Mouse (Mus musculus): ENCODE results near the gene Smg5.
"Not testable (repeated sequence)": the region's sequence is repeated elsewhere in the genome, so short reads cannot be mapped to it uniquely, and the experiment has no call there.

Smg5 gene

GRCm38 (mm10) chr3:88354396-88355165, 18.5 kb downstream of the Smg5 start:
- DNase-seq (ENCODE audit: low spot score), result peak; percentile 59

DNA sequence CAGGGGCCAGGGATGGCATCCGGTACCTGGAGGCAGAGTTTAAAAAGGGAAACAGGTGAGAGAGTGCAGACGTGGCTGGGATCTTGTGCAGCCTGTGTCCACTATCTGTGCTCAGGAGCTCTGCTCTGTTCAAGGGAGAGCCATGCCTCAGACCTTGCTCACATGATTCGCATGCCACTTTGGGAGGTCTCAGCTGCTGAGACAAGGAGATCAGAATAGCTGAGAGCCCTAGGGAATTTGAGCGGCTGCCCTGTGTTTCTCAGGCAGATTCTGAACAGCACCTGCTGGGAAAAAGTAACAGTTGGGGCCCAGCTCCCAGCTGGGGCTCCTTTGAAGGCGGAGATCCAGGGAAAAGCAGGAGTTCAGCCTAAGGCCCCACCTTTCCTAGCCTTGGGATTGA, 23.5 kb downstream of the Smg5 start:
- DNase-seq (ENCODE audit: low spot score), result peak; percentile 53

DNA sequence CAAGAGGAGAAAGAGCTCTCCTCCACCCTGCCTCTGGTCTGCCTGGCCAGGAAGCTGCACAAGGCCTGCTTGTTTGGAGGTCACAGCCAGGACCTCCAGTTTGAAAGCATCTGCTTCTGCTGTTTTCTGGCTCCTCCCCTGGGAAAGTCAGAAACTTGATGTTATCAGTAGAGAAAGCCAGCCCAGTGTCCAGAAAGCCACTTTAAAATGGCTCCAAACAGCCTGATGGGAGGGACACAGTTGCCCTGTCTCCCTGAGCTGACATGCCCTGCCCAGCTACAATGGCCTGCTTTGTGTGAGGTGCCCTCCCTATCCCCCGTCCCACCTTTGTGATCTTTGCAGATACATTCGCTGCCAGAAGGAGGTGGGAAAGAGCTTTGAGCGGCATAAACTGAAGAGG, 23.9 kb downstream of the Smg5 start:
- DNase-seq (ENCODE audit: low spot score), result peak; percentile 82

DNA sequence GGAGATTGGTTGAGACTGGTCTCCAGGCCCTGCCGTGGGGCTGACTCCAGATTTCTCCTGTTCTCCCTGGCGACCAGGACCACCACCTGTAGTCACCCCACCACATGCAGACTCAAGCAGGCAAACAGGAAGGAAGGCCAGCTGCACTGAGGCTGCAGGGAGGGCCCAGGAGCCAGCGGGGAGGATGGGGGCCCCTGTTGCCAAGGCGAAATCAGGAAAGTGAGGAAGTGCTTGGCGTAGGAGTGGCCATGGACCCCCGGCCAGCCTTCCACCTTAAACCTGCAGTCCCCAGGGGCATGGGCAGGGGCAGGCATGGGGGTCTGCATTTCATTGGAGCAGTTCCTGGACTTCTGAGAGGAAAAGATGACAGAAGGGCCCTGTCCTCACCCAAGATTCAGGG, 25.0 kb downstream of the Smg5 start:
- DNase-seq (ENCODE audit: low spot score), result no peak

DNA sequence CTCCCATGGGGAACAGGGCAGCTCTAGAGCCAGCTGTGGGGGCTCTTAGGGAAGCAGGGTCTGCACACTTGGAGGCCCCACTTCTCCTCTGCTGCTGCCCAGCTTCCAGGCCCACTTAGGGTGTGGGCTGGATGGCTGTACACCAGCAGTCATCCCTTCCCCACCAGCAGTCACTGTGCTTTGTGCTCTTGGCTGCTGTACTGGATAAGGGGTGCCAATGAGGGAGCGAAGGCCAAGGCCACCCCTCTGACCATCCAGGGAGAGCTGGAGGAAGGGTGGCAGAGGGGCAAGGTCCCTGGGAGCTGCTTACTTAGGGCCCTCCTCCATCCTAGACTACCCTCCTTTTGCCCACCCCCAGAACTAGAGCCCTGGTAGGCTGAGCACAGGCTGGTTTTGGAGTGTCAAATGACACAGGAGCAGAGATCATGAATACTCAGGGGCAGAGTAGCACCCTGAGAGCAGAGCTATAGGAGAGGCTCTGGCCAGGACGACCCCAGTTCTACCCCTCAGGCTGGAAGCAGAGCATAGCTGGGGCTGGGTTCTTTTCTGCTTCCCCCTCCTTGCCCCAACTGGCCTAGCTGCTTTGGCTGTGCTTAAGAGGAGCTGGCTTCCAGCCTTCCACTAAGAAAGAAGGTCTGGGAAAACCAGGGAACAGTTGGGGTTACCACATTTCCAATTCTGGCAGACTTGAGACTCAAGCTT, 25.7 kb downstream of the Smg5 start:
- no peak for DNase-seq (ENCODE audit: low spot score)

DNA sequence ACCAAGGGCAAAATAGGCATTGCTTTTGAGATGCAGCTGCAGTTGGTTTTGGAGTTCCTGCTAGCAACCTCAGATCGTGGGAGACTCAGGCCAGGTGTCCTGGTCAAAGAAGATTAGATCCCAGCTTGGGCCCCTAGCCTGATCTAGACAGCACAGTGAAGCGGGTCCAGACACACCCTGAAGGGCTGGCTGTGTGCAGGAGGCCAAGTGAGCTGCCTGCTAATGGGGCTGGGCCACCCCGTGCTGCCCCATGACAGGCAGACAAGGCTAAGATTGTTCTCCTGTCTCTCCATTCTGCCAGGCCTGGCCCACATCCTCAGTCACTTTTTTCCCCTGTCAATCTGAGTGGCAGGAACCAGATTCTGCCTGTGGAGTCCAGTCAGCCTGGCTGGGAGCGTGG, 27.6 kb downstream of the Smg5 start:
- no peak for DNase-seq (ENCODE audit: low spot score)

DNA sequence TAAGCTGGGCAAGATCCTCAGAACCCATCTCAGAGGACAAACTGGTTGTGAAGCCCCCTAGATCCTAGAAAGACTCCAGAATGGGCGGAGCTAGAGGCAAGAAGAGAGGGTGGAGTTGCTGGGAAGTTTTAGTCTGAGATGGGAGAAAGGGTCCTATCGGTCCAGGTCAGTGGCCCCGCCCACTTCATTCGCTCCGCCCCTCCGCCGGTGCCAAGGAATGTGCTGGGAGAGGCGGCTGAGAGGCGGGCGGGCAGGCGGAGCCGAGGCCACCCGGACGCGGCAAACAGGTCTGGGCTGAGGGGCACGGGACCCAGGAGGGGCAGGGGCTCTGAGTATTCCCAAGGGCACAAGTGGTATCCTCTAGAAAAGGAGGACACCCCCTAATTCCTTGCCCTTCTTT, 28.3 kb downstream of the Smg5 start, which contains the start of gene Paqr6:
TSS of gene Paqr6 (plus strand) at position 248 of the 400 bp plus-strand sequence.
- DNase-seq (ENCODE audit: low spot score), result no peak

DNA sequence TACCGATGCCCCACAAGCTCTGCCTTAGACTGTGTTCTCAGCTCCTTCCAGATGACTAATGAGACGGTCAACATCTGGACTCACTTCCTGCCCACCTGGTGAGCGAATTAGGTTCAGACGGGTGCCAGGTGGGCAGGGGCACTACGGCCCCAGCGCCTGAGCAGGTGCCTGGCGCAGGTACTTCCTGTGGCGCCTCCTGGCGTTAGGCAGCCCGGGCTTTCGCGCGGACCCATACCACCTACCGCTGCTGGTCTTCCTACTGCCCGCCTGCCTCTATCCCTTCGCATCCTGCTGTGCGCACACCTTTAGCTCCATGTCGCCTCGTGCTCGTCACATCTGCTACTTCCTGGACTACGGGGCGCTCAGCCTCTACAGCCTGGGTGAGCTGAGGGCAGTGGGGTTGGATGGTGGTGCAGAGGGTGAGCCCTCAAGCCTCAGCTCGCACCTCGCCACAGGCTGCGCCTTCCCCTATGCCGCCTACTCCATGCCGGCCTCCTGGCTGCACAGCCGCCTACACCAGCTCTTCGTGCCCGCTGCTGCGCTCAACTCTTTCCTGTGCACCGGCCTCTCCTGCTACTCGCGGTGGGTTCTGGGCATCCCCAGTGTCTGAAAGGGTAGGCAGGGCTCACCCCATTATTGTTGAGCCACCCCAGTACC, 29.8 kb downstream of the Smg5 start:
- DNase-seq (ENCODE audit: low spot score), result no peak

DNA sequence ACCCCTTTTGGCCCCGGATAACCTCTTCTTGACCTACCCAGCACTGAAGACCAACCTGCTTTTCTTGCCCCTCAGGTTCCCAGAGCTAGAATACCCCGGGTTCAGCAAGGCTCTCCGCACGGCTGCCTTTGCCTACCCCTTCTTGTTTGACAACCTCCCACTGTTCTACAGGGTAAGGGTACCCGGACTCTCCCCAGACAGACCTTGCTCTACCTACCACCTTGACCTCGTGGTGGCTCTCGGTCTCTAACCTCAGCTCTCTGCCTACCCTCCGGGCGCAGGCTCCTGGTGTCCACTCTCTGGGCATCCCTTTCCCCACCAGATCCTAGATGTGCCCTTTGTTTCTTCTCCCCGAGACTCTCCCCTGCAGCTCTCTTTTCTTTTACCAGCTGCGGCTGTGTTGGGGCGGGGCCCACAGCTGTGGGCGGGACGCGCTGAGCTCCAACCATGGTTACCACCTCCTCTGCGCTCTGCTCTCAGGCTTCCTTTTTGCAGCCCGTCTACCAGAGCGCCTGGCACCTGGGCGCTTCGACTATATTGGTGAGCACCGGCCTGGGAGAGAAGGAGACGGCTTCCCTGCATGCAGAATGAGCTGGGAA, 30.9 kb downstream of the Smg5 start:
- not testable (repeated sequence) for DNase-seq (ENCODE audit: low spot score)

DNA sequence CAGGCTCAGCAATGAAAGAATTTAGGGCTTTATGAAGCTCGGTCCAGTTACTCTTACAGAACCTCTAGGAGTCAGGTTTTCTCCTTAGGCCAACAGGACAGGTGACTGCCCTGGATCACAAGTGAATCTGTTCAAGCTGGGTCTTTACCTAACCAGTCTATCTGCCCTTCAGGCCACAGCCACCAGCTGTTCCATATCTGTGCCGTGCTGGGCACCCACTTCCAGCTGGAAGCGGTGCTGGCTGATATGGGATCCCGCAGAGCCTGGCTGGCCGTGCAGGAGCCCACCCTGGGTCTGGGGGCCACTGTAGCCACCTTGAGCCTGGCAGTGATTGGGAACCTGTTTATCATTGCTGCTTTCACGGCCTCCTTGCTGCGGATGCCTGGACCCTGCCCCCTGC, 31.5 kb downstream of the Smg5 start:
- DNase-seq (ENCODE audit: low spot score), result not testable (repeated sequence)

GRCm38 (mm10) chr3:88368511-88368910, 32.5 kb downstream of the Smg5 start:
- not testable (repeated sequence) for DNase-seq (ENCODE audit: low spot score)

GRCm38 (mm10) chr3:88372643-88373042, 36.6 kb downstream of the Smg5 start, which contains the start of gene Bglap3:
Bglap3 (minus strand) TSS chr3:88372743.
- not testable (repeated sequence) for DNase-seq (ENCODE audit: low spot score)

DNA sequence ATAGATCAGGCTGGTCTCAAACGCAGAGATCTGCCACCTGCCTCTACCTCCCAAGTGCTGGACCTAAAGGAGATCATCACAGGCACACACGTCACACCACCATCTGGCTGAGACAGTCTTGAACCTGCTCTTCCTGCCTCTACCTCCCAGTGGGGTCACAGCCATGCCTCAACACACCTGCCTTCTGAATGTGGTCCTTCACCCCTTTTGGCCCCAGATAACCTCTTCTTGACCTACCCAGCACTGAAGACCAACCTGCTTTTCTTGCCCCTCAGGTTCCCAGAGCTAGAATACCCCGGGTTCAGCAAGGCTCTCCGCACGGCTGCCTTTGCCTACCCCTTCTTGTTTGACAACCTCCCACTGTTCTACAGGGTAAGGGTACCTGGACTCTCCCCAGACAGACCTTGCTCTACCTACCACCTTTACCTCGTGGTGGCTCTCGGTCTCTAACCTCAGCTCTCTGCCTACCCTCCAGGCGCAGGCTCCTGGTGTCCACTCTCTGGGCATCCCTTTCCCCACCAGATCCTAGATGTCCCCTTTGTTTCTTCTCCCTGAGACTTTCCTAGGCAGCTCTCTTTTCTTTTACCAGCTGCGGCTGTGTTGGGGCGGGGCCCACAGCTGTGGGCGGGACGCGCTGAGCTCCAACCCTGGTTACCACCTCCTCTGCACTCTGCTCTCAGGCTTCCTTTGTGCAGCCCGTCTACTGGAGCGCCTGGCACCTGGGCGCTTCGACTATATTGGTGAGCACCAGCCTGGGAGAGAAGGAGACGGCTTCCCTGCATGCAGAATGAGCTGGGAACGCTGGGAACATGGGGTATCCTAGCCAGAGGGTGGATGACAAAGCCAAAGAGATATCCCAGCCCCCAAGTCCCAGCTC, 39.9 kb downstream of the Smg5 start:
- DNase-seq (ENCODE audit: low spot score), result peak; percentile 57

DNA sequence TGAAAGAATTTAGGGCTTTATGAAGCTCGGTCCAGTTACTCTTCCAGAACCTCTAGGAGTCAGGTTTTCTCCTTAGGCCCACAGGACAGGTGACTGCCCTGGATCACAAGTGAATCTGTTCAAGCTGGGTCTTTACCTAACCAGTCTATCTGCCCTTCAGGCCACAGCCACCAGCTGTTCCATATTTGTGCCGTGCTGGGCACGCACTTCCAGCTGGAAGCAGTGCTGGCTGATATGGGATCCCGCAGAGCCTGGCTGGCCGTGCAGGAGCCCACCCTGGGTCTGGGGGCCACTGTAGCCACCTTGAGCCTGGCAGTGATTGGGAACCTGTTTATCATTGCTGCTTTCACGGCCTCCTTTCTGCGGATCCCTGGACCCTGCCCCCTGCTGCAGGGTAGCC, 40.6 kb downstream of the Smg5 start:
- not testable (repeated sequence) for DNase-seq (ENCODE audit: low spot score)

DNA sequence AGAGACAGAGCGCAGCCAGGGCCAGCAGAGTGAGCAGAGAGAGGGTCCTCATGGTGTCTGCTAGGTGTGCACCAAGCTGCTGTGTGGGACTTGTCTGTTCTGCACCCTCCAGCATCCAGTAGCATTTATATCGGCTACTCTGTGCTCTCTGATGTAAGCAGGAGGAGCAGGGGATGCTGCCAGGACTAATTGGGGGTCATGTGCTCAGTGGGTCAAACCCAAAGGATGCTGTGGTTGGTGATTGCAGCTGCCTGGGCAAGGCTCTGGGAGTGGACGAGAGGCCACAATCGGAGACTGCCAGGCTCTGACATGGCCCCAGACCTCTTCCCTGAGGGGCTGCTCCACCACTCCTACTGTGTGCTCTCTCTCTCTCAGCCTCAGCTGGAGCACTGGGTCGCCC, 42.5 kb downstream of the Smg5 start, which contains the start of gene Bglap2:
TSS of gene Bglap2 (minus strand) at position 101 of the 400 bp plus-strand sequence.
- DNase-seq (ENCODE audit: low spot score), result not testable (repeated sequence)

DNA sequence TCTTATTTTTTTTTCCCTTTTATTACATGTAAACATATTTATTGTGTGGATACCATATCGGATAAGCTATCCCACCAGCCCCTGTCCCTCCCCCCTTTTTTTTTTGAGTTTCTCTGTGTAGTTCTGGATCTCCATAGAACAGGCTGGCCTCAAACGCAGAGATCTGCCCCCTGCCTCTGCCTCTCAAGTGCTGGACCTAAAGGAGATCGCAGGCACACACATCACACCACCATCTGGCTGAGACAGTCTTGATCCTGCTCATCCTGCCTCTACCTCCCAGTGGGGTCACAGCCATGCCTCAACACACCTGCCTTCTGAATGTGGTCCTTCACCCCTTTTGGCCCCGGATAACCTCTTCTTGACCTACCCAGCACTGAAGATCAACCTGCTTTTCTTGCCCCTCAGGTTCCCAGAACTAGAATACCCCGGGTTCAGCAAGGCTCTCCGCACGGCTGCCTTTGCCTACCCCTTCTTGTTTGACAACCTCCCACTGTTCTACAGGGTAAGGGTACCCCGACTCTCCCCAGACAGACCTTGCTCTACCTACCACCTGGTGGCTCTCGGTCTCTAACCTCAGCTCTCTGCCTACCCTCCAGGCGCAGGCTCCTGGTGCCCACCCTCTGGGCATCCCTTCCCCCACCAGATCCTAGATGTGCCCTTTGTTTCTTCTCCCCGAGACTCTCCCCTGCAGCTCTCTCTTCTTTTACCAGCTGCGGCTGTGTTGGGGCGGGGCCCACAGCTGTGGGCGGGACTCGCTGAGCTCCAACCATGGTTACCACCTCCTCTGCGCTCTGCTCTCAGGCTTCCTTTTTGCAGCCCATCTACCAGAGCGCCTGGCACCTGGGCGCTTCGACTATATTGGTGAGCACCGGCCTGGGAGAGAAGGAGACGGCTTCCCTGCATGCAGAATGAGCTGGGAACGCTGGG, 45.6 kb downstream of the Smg5 start:
- DNase-seq (ENCODE audit: low spot score), result peak; percentile 71

DNA sequence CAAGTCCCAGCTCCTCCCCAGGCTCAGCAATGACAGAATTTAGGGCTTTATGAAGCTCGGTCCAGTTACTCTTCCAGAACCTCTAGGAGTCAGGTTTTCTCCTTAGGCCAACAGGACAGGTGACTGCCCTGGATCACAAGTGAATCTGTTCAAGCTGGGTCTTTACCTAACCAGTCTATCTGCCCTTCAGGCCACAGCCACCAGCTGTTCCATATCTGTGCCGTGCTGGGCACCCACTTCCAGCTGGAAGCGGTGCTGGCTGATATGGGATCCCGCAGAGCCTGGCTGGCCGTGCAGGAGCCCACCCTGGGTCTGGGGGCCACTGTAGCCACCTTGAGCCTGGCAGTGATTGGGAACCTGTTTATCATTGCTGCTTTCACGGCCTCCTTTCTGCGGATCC, 46.3 kb downstream of the Smg5 start:
- not testable (repeated sequence) for DNase-seq (ENCODE audit: low spot score)

DNA sequence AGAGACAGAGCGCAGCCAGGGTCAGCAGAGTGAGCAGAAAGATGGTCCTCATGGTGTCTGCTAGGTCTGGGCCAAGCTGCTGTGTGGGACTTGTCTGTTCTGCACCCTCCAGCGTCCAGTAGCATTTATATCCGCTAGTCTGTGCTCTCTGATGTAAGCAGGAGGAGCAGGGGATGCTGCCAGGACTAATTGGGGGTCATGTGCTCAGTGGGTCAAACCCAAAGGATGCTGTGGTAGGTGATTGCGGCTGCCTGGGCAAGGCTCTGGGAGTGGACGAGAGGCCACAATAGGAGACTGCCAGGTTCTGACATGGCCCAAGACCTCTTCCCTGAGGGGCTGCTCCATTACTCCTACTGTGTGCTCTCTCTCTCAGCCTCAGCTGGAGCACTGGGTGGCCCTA, 48.3 kb downstream of the Smg5 start, which contains the start of gene Bglap:
TSS of gene Bglap (minus strand) at position 101 of the 400 bp plus-strand sequence.
- DNase-seq (ENCODE audit: low spot score), result no peak

DNA sequence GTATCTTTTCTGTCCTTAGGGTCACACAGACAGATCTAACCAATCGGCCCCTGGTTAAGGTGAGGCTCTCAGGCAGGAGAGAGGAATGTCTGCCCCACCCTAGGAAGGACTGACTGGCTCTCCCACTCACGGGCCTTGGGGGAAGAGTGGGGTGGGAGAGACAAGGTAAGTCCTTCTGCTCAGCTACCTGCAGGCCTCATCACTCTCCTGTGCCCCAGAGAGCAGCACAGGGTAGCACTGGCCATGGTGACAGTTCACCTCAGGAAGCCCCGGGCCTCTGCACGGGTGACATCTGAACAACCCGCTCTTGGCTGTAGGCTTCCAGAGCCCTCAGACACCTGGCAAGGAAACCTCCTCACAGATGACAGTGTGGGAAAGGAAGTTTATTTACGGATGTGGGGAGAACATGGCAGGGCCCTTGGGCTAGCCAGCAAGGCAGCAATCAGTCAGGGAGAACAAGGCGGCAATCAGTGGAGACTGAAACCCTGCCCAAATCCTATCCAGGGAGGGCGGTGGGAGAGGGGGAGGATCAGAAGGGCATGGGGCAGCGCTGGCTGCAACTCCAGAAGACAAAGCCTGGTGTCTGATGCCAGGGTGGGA, 57.8 kb downstream of the Smg5 start:
- DNase-seq (ENCODE audit: low spot score), result no peak

- DNase-seq (ENCODE audit: low spot score), result no peak
Measured at GRCm38 (mm10) chr3:88395288-88395687, 59.2 kb downstream of the Smg5 start.

Measured in MN1 (cell line).